Mouse (Mus musculus): ENCODE data around the gene Anks1b. TPM values are rescaled to one million over a fixed set of nuclear protein-coding genes. Genes with fewer than 3 reads are reported as not detected.

Anks1b gene
- total RNA-seq, 2 experiments from 2014 or later = 417 TPM

- DNase-seq (ENCODE audit: low spot score in 2 of 2) = no peak
Measured at GRCm38 (mm10) chr10:90839611-90840335, 966.5 kb downstream of the Anks1b start.

DNA sequence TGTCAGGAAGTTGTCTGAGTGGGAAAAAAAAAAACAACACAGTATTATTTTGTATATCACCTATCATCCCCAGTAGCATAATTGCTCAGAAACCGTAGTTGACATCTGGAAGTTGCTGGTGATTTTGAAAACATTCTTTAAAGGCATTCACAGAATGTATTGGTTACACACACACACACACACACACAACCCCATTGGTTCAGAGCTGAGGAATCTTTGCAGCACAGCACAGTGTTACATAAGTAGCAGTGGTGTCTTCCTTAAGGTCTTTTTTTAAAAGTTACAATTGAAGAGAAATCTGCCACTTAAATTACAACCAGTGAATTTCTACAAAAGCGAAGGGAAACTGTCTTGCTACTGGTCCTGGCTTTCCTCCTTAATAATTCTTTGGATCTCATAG is 969.1 kb downstream of the Anks1b start:
- DNase-seq (ENCODE audit: low spot score in 2 of 2) = no peak

DNA sequence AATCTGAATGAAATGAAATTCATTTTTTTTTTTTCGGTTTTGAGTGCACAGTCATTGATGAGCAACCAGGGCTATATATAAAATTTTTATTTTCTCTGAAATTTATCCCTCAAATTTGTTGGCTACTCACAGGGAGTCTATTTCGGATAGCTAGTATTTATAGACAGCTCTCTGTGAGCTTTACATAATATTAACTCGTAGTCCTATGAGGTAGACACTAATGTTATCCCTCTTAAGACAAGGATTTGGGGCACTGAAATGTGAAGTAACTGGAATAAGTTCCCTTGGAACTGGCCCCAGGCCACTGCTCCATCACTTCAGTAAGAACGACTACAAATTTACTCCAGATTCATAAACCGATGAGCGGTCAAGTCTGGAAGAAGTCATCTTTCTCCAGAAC is 977.8 kb downstream of the Anks1b start:
- no peak for DNase-seq (ENCODE audit: low spot score in 2 of 2)

GRCm38 (mm10) chr10:90851999-90852398 is 978.7 kb downstream of the Anks1b start:
- no peak for DNase-seq (ENCODE audit: low spot score in 2 of 2)

- no peak for DNase-seq (ENCODE audit: low spot score in 2 of 2)
Measured at GRCm38 (mm10) chr10:90852432-90852831, 979.1 kb downstream of the Anks1b start.

DNA sequence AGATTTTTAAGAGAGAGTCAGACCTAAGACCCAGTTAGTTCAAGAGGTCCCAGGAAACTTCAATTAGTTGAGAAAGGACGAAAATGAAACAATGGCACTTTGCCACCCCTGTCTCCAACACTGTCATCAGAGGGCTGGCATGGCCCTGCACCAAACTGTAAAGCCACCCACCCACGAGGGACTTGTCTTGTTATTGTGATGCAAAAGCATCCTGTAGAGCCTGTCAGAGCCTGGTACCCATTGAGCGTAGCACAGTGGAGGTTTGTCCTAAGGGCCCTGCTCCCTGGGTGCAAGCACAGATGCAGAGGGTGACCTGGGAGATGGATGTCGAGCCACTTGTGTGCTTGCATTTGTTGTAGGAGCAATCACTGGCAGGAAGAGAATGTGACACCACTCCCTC is 983.4 kb downstream of the Anks1b start:
- no peak for DNase-seq (ENCODE audit: low spot score in 2 of 2)

- peak; percentile 50 to 69 for DNase-seq (ENCODE audit: low spot score in 2 of 2)
Measured at GRCm38 (mm10) chr10:90859665-90860523, 986.6 kb downstream of the Anks1b start.

DNA sequence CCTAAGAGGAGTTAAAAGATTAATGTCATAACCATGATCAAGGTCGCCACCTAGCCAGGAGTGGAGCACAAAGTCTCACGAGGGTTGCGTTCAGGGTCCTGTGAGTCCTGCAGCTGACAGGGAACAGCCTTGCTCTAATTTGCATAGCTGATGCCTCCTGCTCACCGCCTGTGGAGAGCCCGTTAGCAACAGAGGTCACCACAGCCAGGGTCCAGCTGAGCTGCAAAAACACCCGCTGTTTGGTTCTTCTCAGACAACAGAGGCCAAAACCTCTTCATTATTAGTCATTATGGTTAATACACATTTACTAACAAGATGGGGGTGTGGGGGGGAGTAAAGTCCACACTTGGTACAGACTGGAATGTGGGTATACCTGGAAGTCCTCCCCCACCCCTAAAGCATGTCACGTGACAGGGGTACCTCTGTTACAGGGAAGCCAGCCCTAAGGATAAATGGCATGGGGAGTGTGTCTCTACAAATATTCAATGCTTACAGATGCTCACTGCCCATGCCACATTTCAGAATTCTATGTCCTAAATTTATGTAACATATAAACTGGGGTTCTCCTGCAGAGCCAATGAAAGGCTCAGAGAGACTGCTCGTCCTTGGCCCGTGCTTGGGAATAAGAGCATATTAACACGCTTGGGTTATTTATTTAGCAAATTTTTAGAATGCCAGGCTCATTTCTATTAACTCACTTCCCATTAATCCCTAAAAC is 990.7 kb downstream of the Anks1b start:
- DNase-seq (ENCODE audit: low spot score in 2 of 2) = no peak

DNA sequence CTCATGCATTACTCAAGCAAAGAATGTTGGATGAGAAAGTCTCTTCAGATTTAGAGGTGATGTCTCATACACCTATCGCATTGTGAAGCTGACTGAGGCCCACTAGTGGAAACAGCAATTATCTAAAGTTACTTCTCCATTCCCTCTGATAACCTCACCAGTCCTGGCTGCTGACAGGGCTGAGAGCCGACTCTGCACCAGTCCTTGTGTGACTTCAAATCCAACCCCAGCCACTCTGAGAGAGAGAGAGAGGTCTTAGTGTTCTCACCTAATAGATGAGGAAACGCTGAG is 991.2 kb downstream of the Anks1b start:
- DNase-seq (ENCODE audit: low spot score in 2 of 2) = no peak

DNA sequence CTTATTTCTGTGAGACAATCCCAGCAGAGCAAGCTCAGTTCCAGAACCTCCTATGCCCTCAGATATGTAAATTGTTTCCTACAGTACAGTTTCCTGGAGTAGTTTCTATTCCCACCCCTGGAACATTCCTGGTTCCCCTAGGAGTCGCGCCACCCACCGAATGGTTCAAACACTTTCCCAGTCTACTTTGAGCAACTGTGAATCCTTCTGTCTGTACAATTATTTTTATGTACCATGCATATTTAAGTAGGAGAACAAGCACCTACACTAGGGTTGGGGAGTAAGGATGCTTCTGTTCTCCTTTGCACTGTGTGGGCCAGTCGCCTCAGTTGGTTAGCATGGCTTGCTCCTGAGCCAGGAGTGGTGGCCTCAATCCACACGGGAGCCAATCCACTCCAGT is 999.9 kb downstream of the Anks1b start:
- no peak for DNase-seq (ENCODE audit: low spot score in 2 of 2)

- no peak for DNase-seq (ENCODE audit: low spot score in 2 of 2)
Measured at GRCm38 (mm10) chr10:90874166-90874565, 1000.9 kb downstream of the Anks1b start.

GRCm38 (mm10) chr10:90880854-90881560 is 1007.7 kb downstream of the Anks1b start:
- DNase-seq (ENCODE audit: low spot score in 2 of 2) = no peak

DNA sequence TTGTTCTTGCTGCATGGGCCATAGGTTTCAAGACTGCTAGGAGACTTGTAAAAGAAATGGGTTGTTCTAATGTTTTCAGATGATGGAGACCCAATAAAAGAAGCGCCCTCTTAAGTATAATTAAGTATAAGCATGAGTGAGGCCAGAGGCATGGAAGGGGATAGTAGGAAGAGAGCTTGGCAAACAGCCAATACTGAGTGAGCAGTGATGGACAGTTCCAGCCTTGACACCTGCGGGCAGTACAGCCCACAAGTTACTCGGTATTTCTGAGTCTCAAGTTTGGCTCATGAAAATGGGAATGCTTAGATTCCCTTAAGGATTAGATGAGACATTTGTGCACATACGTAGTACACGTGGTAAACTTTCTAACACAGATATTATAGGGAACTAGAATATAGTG is 1016.3 kb downstream of the Anks1b start:
- no peak for DNase-seq (ENCODE audit: low spot score in 2 of 2)

GRCm38 (mm10) chr10:90892728-90893127 is 1019.4 kb downstream of the Anks1b start:
- DNase-seq (ENCODE audit: low spot score in 2 of 2) = peak; percentile 40 to 49

- DNase-seq (ENCODE audit: low spot score in 2 of 2) = no peak
Measured at GRCm38 (mm10) chr10:90897894-90898293, 1024.6 kb downstream of the Anks1b start.

GRCm38 (mm10) chr10:90904185-90904584 is 1030.9 kb downstream of the Anks1b start:
- no peak for DNase-seq (ENCODE audit: low spot score in 2 of 2)

GRCm38 (mm10) chr10:90907381-90907780 is 1034.1 kb downstream of the Anks1b start:
- no peak for DNase-seq (ENCODE audit: low spot score in 2 of 2)

DNA sequence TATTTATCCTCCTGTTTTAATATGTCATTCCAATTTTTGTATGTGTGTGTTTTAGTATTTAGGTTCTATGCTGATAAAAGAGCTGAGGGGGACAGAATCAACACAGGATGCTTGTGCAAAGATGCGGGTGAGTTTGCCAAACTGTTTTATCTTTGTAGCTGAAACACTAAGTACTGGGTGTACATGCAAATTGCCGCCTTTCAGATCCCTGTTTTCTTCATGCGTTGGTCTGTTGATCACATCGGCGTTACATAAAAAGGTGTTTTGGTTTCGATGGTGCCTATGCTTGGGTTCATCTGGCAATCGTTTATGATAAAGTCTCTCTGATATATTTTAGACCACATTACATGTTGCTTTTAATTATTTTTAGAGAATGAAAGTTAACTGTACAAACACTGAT is 1050.2 kb downstream of the Anks1b start:
- no peak for DNase-seq (ENCODE audit: low spot score in 2 of 2)

GRCm38 (mm10) chr10:90933088-90933487 is 1059.8 kb downstream of the Anks1b start:
- DNase-seq (ENCODE audit: low spot score in 2 of 2) = no peak

DNA sequence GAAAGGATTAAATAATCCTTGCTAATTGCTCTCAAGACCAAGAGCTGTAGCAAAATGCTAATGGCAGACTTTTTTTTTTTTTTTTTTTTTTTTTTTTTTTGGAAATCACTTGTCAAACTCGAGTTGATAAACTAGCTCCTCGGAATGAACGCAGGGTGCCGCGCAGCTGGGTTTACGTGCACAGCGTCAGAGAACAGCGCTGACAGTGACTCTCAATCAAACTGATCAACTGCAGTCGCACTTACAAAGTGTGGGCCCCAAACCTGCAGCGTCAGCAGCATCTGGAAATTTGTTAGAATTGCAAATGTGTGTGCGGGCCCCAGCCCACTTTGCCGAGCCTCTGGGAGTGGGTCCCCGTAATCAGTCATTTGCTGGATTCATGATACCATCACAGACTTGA is 1061.4 kb downstream of the Anks1b start:
- no peak for DNase-seq (ENCODE audit: low spot score in 2 of 2)

DNA sequence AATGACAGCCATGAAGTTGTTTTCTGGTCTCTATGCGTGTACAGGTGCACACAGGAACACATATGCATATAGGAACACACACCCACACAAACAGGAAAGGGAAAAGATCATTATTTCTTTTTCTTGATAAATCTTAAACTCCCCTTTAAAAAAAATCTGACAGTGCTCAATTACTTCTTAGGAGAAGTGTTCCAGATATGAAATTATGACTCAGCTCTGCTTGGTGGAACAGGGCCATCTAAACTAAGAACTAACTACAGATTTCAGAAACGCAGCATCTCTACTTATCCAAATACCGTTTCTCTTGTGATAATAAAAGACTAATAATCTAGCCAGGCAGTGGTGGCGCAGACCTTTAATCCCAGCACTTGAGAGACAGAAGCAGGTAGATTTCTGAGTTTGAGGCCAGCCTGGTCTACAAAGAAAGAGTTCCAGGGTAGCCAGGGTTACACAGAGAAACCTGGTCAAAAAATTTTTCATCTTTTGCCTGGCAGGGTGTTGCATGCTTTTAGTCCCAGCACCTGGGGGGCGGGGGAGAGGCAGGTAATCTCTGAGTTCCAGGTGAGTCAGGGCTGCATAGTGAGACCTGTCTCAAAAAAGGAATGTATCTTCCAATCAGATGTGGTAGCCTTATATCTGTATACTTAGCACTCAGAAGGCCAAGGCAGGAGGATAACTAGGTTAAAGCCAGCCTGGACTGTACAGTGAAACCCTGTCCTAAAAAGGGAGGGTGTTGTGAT is 1064.6 kb downstream of the Anks1b start:
- no peak for DNase-seq (ENCODE audit: low spot score in 2 of 2)
